Mouse (Mus musculus): ENCODE data around the gene Usp13. TPM values are rescaled to one million over a fixed set of nuclear protein-coding genes. Genes with fewer than 3 reads are reported as not detected.

The Usp13 gene
- total RNA-seq, 4 experiments from 2014 or later, result 26.0 to 31.6 (median 28.3) TPM

GRCm38 (mm10) chr3:32924168-32924567 is 106.8 kb downstream of the Usp13 start:
- no peak for DNase-seq (ENCODE audit: low spot score in 2 of 2)

- no peak for DNase-seq (ENCODE audit: low spot score in 2 of 2)
Observed at GRCm38 (mm10) chr3:32939802-32940501, 122.6 kb downstream of the Usp13 start.

- DNase-seq (ENCODE audit: low spot score in 2 of 2), result no peak
Observed at GRCm38 (mm10) chr3:32947486-32947885, 130.1 kb downstream of the Usp13 start.

- no peak for DNase-seq (ENCODE audit: low spot score in 2 of 2)
Observed at GRCm38 (mm10) chr3:32951382-32951781, 134.0 kb downstream of the Usp13 start.

- DNase-seq (ENCODE audit: low spot score in 2 of 2), result no peak
Observed at GRCm38 (mm10) chr3:32961494-32961893, 144.1 kb downstream of the Usp13 start.

GRCm38 (mm10) chr3:32965528-32965927 is 148.2 kb downstream of the Usp13 start:
- no peak for DNase-seq (ENCODE audit: low spot score in 2 of 2)

GRCm38 (mm10) chr3:32968671-32969425 is 151.5 kb downstream of the Usp13 start:
- DNase-seq (ENCODE audit: low spot score in 2 of 2), result no peak

- DNase-seq (ENCODE audit: low spot score in 2 of 2), result no peak
Observed at GRCm38 (mm10) chr3:32970257-32970656, 152.9 kb downstream of the Usp13 start.

- DNase-seq (ENCODE audit: low spot score in 2 of 2), result no peak
Observed at GRCm38 (mm10) chr3:32979238-32979637, 161.9 kb downstream of the Usp13 start.

- no peak for DNase-seq (ENCODE audit: low spot score in 2 of 2)
Observed at GRCm38 (mm10) chr3:32979981-32980380, 162.6 kb downstream of the Usp13 start.

- no peak for DNase-seq (ENCODE audit: low spot score in 2 of 2)
Observed at GRCm38 (mm10) chr3:32985141-32985540, 167.8 kb downstream of the Usp13 start.

Other genes starting within 250 kb of the Usp13 start
- 10 to 100 TPM; 25.6 to 41.5 (median 36.0) TPM for gene Gnb4, start 201.0 kb upstream of the Usp13 start, total RNA-seq (2022)
- 10 to 100 TPM; 14.7 to 22.6 (median 17.6) TPM for gene Actl6a, start 111.2 kb upstream of the Usp13 start, total RNA-seq (2022)
- 100 to 1,000 TPM; 205 to 223 (median 213) TPM for gene Ndufb5, start 80.6 kb upstream of the Usp13 start, total RNA-seq (2022)
- gene Mrpl47, start 79.9 kb upstream of the Usp13 start, total RNA-seq (2022), result 10 to 100 TPM; 17.3 to 22.8 (median 18.4) TPM